Mouse (Mus musculus): ENCODE measurements around the gene Arhgef9. TPM values are rescaled to one million over a fixed set of nuclear protein-coding genes. Genes with fewer than 3 reads are reported as not detected.
A peak's percentile ranks its signal among the peaks of the same experiment; 100 is the strongest.

Arhgef9 gene
- polyA plus RNA-seq, 1 experiment from 2014 or later, result 27.8 TPM

- Histone ChIP-seq H3K27ac (no peak overlapping the region), H3K4me1 (no peaks in the 10 kb centered on the region), H3K9me3 (no peaks in the 10 kb centered on the region), H3K27me3 (peaks cover 4% of the 10 kb centered on the region; the same call in 1 of the 2 replicates), H3K4me2 (replicated peaks) (no peak overlapping the region), H3K9ac (no peak overlapping the region), H3K36me3 (no peaks in the 10 kb centered on the region), H3K4me3 (no peak overlapping the region)
- peak; percentile 66; the same call in 1 of the 2 replicates for ATAC-seq (ENCODE audit: low FRiP score, low read depth)
- WGBS, result 52% methylated on average over 1 of the region's 1 CpGs
Observed at GRCm38 (mm10) chrX:95132996-95133395, 63.7 kb downstream of the Arhgef9 start.

- Histone ChIP-seq H3K4me1 (no peaks in the 10 kb centered on the region), H3K36me3 (no peaks in the 10 kb centered on the region), H3K4me3 (no peak overlapping the region), H3K9me3 (no peaks in the 10 kb centered on the region), H3K27me3 (no peaks in the 10 kb centered on the region), H3K9ac (no peak overlapping the region), H3K27ac (no peak overlapping the region), H3K4me2 (replicated peaks) (no peak overlapping the region)
- WGBS, result 94% methylated on average over 1 of the region's 1 CpGs
- ATAC-seq (ENCODE audit: low FRiP score, low read depth), result no peak
Observed at GRCm38 (mm10) chrX:95131783-95132182, 64.9 kb downstream of the Arhgef9 start.

GRCm38 (mm10) chrX:95123462-95123861, 73.2 kb downstream of the Arhgef9 start:
- H3K9ac ChIP-seq, result no peak overlapping the region
- H3K27me3 ChIP-seq, result no peaks in the 10 kb centered on the region
- WGBS, result 58% methylated on average over 6 of the region's 6 CpGs
- no peaks in the 10 kb centered on the region for H3K9me3 ChIP-seq
- H3K4me1 ChIP-seq, result no peaks in the 10 kb centered on the region
- ATAC-seq (ENCODE audit: low FRiP score, low read depth), result no peak
- no peak overlapping the region for H3K4me3 ChIP-seq
- H3K27ac ChIP-seq, result no peak overlapping the region
- H3K36me3 ChIP-seq, result no peaks in the 10 kb centered on the region
- no peak overlapping the region for H3K4me2 ChIP-seq (replicated peaks)

- H3K9ac ChIP-seq, result no peak overlapping the region
- no peak for ATAC-seq (ENCODE audit: low FRiP score, low read depth)
- WGBS, result 77% methylated on average over 3 of the region's 3 CpGs
- H3K36me3 ChIP-seq, result no peaks in the 10 kb centered on the region
- no peak overlapping the region for H3K4me2 ChIP-seq (replicated peaks)
- no peaks in the 10 kb centered on the region for H3K4me1 ChIP-seq
- no peaks in the 10 kb centered on the region for H3K27me3 ChIP-seq
- H3K27ac ChIP-seq, result no peak overlapping the region
- no peak overlapping the region for H3K4me3 ChIP-seq
- H3K9me3 ChIP-seq, result no peaks in the 10 kb centered on the region
Observed at GRCm38 (mm10) chrX:95104361-95104760, 92.3 kb downstream of the Arhgef9 start.

GRCm38 (mm10) chrX:95087674-95088073, 109.0 kb downstream of the Arhgef9 start:
- H3K27me3 ChIP-seq, result no peaks in the 10 kb centered on the region; the same call in 1 of the 2 replicates
- no peaks in the 10 kb centered on the region for H3K4me1 ChIP-seq
- H3K27ac ChIP-seq, result no peak overlapping the region
- H3K9me3 ChIP-seq, result no peaks in the 10 kb centered on the region
- no peak for ATAC-seq (ENCODE audit: low FRiP score, low read depth)
- no peak overlapping the region for H3K4me2 ChIP-seq (replicated peaks)
- 77% methylated on average over 4 of the region's 4 CpGs for WGBS
- H3K9ac ChIP-seq, result no peak overlapping the region
- no peak overlapping the region for H3K4me3 ChIP-seq
- H3K36me3 ChIP-seq, result no peaks in the 10 kb centered on the region

GRCm38 (mm10) chrX:95077013-95077699, 119.5 kb downstream of the Arhgef9 start:
- Histone ChIP-seq H3K9me3 (no peaks in the 10 kb centered on the region), H3K27me3 (peaks cover 6% of the 10 kb centered on the region; the same call in 1 of the 2 replicates), H3K36me3 (no peaks in the 10 kb centered on the region), H3K4me1 (no peaks in the 10 kb centered on the region), H3K4me3 (no peak overlapping the region), H3K4me2 (replicated peaks) (no peak overlapping the region), H3K27ac (no peak overlapping the region), H3K9ac (no peak overlapping the region)
- WGBS, result 86% methylated on average over 9 of the region's 9 CpGs
- no peak for ATAC-seq (ENCODE audit: low FRiP score, low read depth)

- no peak for ATAC-seq (ENCODE audit: low FRiP score, low read depth)
- no peaks in the 10 kb centered on the region for H3K4me1 ChIP-seq
- H3K4me3 ChIP-seq, result no peak overlapping the region
- no peak overlapping the region for H3K4me2 ChIP-seq (replicated peaks)
- H3K9ac ChIP-seq, result no peak overlapping the region
- peaks cover 13% of the 10 kb centered on the region; the same call in 1 of the 2 replicates for H3K27me3 ChIP-seq
- H3K36me3 ChIP-seq, result no peaks in the 10 kb centered on the region
- WGBS, result 66% methylated on average over 5 of the region's 5 CpGs
- no peaks in the 10 kb centered on the region for H3K9me3 ChIP-seq
- no peak overlapping the region for H3K27ac ChIP-seq
Observed at GRCm38 (mm10) chrX:95027907-95028306, 168.7 kb downstream of the Arhgef9 start.

GRCm38 (mm10) chrX:95026361-95026892, 170.2 kb downstream of the Arhgef9 start, which contains the start of gene Spin4:
Spin4 (minus strand) TSS chrX:95026682.
- no peaks in the 10 kb centered on the region for H3K4me1 ChIP-seq
- no peaks in the 10 kb centered on the region for H3K9me3 ChIP-seq
- H3K9ac ChIP-seq, result peak within 1 kb of the TSS; percentile 74
- peak; percentile 95 for ATAC-seq (ENCODE audit: low FRiP score, low read depth)
- H3K27me3 ChIP-seq, result peaks cover 13% of the 10 kb centered on the region; the same call in 1 of the 2 replicates
- 12% methylated on average over 29 of the region's 30 CpGs for WGBS
- peak within 1 kb of the TSS; percentile 66 for H3K4me2 ChIP-seq (replicated peaks)
- H3K4me3 ChIP-seq, result peak within 1 kb of the TSS; percentile 54
- H3K36me3 ChIP-seq, result no peaks in the 10 kb centered on the region
- peak within 1 kb of the TSS; percentile 92 for H3K27ac ChIP-seq

GRCm38 (mm10) chrX:95025779-95026360, 170.8 kb downstream of the Arhgef9 start:
- 22% methylated on average over 23 of the region's 23 CpGs for WGBS
- Histone ChIP-seq H3K9me3 (no peaks in the 10 kb centered on the region), H3K4me1 (no peaks in the 10 kb centered on the region), H3K4me3 (peak overlapping the region; percentile 54), H3K9ac (peak overlapping the region; percentile 74), H3K4me2 (replicated peaks) (peak overlapping the region; percentile 66), H3K36me3 (no peaks in the 10 kb centered on the region), H3K27ac (peak overlapping the region; percentile 92), H3K27me3 (peaks cover 13% of the 10 kb centered on the region; the same call in 1 of the 2 replicates)
- peak; percentile 33; the same call in 1 of the 2 replicates for ATAC-seq (ENCODE audit: low FRiP score, low read depth)

- 19% methylated on average over 4 of the region's 4 CpGs for WGBS
- Histone ChIP-seq H3K27me3 (0 out of 2 replicates have a peak, but pooled peaks cover 2% of the 10 kb centered on the region), H3K4me1 (no peaks in the 10 kb centered on the region), H3K4me3 (no peak overlapping the region), H3K27ac (no peak overlapping the region), H3K4me2 (replicated peaks) (no peak overlapping the region), H3K36me3 (no peaks in the 10 kb centered on the region), H3K9ac (no peak overlapping the region), H3K9me3 (no peaks in the 10 kb centered on the region)
- no peak for ATAC-seq (ENCODE audit: low FRiP score, low read depth)
Observed at GRCm38 (mm10) chrX:95012033-95012432, 184.6 kb downstream of the Arhgef9 start.

Measured in limb, embryonic 13.5 days (tissue).